Mouse (Mus musculus): ENCODE data around the gene Slc29a1.

The Slc29a1 gene

GRCm38 (mm10) chr17:45566360-45567161 lies 32.8 kb downstream of the Slc29a1 start:
- no peak for DNase-seq

GRCm38 (mm10) chr17:45566031-45566359 lies 33.4 kb downstream of the Slc29a1 start:
- DNase-seq: no peak

DNA sequence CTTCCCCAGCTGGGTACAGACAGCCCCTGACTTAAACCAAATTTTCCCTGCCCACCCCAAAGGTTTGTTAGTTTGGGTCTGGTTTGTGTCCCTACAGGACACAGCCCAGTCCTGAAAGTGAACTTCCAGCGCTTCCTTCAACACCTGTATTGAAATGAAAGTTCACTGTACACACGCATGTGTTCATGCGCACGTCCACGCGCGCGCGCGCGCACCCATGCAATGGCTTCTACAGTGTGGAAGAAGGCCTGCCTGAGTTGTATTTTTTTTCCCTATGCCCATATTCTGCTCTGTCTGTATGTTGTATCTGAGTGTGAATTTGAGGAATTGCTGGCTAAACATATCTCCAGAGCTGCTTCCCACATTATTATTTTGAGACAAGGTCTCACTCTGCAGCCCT lies 34.3 kb downstream of the Slc29a1 start:
- DNase-seq: no peak

DNA sequence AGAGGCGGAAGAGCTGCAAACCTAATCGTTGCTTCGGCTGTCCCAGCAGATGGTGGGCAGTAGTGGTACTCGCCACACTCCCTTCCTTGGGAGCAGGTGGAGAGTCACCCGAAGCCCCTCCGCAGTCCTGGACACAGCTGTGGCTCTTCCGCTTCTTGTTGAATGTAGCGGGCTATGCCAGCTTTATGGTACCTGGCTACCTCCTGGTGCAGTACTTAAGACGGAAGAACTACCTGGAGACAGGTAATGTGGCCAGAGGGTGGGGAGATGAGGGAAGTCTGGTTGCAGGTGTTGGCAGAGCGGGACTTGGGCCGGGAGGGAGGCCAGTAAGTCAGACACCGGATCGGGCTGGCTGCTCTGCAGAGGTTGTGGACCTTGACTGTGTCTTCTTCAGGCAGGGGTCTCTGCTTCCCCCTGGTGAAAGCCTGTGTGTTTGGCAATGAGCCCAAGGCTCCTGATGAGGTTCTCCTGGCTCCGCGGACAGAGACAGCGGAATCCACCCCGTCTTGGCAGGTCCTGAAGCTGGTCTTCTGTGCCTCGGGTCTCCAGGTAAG lies 34.8 kb downstream of the Slc29a1 start:
- DNase-seq: peak; percentile 49

- DNase-seq: peak; percentile 96
Observed at GRCm38 (mm10) chr17:45563655-45564530, 35.5 kb downstream of the Slc29a1 start, which contains the start of gene Slc35b2. Gene Slc35b2, plus strand, starts transcription at chr17:45563874.

- no peak for DNase-seq
Observed at GRCm38 (mm10) chr17:45563216-45563615, 36.2 kb downstream of the Slc29a1 start.

GRCm38 (mm10) chr17:45559732-45560525 lies 39.5 kb downstream of the Slc29a1 start:
- DNase-seq: no peak

DNA sequence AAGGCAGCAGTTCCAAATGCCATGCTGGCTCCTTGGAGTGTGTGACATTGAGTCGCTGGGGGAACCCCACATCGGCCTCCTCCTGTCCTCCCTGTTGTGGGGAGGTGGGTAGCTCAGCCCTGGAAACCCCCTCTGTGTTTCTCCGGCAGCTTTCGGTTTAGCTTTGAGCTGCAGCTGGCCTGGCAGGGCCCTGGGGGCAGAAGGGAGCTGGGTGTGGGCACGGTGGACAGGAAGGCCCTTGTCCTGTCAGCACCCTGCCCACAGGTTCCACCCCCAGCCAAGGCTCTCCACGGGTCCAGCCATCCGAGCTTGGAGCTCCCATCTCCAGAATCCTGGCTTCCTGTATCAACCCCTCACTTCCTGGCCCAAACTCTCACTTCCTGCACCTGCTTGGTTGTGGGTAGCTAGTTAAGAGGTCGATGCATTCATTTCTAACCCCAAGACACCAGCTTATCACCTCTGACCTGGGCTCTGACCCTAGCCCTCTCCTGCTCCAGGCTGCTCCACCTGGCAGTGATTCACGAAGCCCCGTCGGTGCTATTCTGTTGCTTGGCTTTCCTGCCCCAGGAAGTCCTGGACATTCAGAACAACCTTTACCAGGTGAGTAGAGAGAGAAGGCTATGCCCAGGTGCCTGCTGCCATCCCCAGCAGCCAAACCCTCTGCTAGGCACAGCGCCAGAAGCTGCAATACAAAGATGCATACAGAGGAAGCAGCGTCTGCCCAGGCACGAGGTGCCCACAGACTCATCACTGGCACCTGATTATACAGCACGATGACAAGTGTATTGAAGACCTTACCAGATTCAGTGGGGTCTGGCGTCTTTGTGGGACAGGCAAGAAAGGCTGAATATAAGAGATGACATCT lies 41.2 kb downstream of the Slc29a1 start:
- DNase-seq: no peak

DNA sequence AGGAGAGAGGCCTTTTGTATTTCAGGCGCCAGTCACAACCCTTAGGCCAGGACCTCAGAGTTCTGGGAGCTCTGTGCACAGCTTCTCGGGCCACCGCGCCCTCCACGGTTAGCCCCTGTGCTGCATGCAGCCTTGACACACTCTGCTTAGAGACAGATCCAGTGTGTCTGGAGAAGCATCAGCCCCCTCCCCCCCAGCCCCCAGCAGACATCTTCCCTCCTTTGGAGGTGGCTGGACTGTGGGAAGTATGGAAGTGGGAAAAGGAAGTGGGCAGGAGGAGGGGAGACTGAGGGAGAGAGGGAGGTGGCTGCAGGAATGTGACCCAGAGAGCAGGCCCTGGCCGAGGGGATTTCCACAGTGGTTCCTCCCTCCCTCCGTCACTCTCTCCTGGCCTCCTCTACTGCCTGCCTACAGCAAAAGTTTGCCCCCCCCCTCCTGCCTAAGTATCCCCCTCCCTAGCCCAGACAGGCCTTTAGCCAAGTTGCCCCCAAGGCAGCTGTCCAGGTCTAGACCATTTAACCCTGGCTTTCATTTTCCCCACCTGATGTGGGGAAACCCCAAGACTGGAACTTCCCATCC lies 42.1 kb downstream of the Slc29a1 start:
- DNase-seq: no peak

DNA sequence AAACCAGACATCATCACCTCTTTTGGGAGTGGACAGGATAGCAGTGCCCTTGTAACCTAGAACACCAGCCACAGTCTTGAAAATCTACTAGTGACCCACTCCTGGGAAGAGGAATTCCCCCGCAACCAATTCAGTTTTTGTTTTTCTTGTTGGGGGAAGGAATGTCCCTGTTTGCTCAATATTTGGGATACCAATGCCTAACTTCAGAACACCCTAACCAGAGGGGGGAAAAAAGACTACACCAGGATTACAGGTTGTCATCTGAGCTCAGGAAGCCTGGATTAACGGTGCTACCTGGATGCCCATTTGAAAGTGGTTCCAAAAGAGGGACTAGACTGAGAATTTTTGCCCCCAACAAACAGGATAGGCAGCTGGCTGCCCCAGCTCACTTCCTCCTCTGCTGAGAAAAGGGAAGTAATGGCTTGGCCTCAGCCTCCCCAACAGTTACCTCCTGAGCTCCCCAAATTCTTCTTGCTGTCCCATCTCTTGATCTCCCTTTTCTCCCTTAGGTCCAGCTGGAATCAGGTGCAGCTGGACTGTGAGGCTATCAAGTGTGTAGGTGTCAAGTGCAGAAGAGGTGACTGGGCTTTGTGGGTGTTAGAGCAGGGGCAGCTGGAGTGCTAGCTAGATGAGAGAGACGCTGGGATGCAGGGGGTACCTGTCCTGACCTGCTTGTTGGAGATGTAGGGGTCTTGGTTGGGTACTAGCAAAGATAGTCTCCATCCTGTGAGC lies 42.7 kb downstream of the Slc29a1 start:
- no peak for DNase-seq

DNA sequence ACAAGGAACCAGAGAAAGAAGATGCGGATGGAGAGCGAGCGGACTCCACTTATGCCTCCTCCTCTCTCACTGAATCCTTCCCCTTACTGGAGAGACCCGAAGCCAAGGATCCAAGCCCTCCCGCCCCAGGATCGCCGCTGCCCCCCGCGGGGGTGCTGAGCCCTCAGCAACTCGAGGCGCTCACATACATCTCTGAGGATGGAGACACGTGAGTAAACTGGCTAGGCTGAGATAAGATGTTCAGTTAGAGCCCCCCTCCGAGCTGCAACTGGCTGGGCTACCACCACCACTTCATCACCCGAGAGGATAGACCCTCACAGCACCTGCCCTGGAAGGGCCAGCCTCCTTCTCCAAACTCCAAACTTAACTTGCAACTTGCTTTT lies 43.3 kb downstream of the Slc29a1 start:
- DNase-seq: no peak

- peak; percentile 99 for DNase-seq
Observed at GRCm38 (mm10) chr17:45555452-45556106, 43.8 kb downstream of the Slc29a1 start, which contains the start of gene Nfkbie. Gene Nfkbie, plus strand, starts transcription at chr17:45555703.

DNA sequence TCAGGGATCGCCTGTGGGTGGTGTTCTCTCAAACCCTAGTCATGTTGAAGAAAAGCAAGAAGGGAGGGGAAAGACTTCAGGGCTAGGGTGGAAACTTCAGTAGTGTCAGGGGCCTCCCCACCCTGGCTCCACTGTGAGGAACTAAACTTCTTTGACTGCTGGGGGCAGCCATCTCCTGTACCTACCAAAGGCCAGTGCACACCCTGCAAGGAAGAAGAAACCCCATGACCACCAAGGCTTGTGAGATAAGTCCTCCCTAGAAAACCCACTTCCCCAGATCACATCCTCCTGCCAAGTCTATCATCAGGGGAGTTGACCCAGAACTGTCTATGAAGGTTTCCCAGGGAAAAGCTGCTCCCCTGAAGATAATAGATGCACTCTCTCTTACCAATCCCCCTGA lies 45.0 kb downstream of the Slc29a1 start:
- DNase-seq: no peak

DNA sequence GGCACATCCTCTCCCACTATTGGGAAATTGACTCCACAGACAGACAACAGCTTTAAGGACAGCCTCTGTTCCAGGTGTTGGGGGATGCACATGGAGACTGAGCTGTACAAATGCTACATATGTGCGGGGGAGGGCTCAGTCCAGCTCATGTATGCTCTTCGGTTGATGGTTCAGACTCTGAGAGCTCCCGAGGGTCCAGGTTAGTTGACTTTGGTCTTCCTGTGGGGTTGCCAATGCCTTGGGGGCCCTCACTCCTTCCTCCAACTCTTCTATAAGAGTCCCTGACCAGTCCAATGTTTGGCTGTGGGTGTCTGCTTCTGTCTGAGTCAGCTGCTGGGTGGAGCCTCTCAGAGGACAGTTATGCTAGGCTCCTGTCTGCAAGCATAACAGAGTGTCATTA lies 46.3 kb downstream of the Slc29a1 start:
- DNase-seq: no peak

- peak; percentile 85 for DNase-seq
Observed at GRCm38 (mm10) chr17:45551816-45552451, 47.5 kb downstream of the Slc29a1 start.

- DNase-seq: no peak
Observed at GRCm38 (mm10) chr17:45551249-45551796, 48.1 kb downstream of the Slc29a1 start.

- DNase-seq: no peak
Observed at GRCm38 (mm10) chr17:45550253-45550652, 49.2 kb downstream of the Slc29a1 start.

GRCm38 (mm10) chr17:45549617-45550181 lies 49.7 kb downstream of the Slc29a1 start, which contains the start of gene Tmem151b:
Gene Tmem151b, minus strand, starts transcription at chr17:45549677.
- DNase-seq: peak; percentile 76
